Mouse (Mus musculus) brain, embryonic 14.5 days (tissue): ENCODE data around the gene Tnfsf14. TPM values are rescaled to one million over a fixed set of nuclear protein-coding genes. Genes with fewer than 3 reads are reported as not detected.
A peak's percentile ranks its signal among the peaks of the same experiment; 100 is the strongest.

ENCODE experiments used
- DNase-seq: peaks from one replicate; pipeline ENCODE4 v3.0.0-alpha.2; 2011; ENCODE audit warnings: low read depth
- CTCF ChIP-seq: fragments of 200-500 bp; IDR thresholded peaks from 2 replicates; pipeline ENCODE4 v1.5.1; 2012; ENCODE audit warnings: inconsistent platforms, mild to moderate bottlenecking, moderate library complexity, borderline replicate concordance; ENCODE audit not compliant: insufficient read depth, insufficient read length; ENCODE audit errors: extremely low read depth
- POLR2A ChIP-seq: fragments of 200-500 bp; IDR thresholded peaks from 2 replicates; pipeline ENCODE4 v1.6.1; 2012; ENCODE audit warnings: mild to moderate bottlenecking, inconsistent platforms, borderline replicate concordance; ENCODE audit not compliant: poor library complexity, insufficient read depth, insufficient read length, severe bottlenecking; ENCODE audit errors: extremely low read depth
- polyA plus RNA-seq: library from polyadenylated mRNA; depleted of rRNA; stranded (reverse); fragments of >200 nt; gene quantifications from 2 replicates; pipeline ENCODE4 v1.2.3, GENCODE M21; 2012

Tnfsf14 gene
- polyA plus RNA-seq, 1 experiment: 0.14 TPM

DNA sequence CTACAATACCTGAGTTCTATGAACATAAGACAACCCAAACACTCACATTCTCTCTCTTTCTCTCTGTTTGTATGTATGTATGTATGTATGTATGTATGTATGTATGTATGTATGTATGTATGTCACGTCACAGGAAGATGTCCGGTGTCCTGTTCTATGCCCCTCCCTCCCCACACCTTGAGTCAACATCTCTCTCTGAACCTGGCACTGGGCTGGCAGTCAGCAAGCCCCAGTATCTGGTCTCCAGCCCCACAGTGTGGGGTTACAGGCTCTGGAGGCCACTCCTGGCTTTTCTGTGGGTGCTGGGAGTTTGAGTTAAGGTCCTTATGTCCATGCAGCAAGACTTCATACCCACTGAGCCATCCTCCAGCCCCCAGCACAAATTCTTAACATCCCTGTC is 33.5 kb upstream of the Tnfsf14 start:
- no peak for TF ChIP-seq POLR2A
- no peak for TF ChIP-seq CTCF
- DNase-seq: no peak

DNA sequence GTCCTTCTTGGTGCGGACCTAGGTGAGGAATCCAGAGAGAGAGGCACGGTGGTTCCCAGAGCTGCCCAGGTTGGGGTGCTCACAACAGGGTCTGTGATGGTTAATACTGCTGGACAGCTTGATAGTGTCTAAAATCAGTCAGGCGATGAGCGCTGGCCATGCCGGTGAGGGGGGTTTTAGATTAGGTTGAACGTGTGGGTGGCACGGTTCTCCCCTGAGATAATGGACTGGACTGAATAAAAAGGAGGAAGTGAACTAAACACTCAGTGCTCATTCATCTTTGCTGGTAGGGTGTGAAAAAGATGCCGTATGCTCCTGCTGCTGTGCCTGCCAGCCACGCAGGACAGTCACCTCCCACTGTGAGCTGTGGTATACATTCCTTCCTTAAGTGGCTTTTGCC is 29.3 kb upstream of the Tnfsf14 start:
- no peak for TF ChIP-seq POLR2A
- TF ChIP-seq CTCF: no peak
- no peak for DNase-seq

- TF ChIP-seq CTCF (no peak), POLR2A (no peak)
- DNase-seq: no peak
Measured at GRCm38 (mm10) chr17:57221911-57222310, 27.9 kb upstream of the Tnfsf14 start.

- DNase-seq: peak; percentile 22
- TF ChIP-seq CTCF (peak; percentile 47; the same call in 1 of the 2 replicates), POLR2A (no peak)
Measured at GRCm38 (mm10) chr17:57219884-57220207, 25.9 kb upstream of the Tnfsf14 start.

DNA sequence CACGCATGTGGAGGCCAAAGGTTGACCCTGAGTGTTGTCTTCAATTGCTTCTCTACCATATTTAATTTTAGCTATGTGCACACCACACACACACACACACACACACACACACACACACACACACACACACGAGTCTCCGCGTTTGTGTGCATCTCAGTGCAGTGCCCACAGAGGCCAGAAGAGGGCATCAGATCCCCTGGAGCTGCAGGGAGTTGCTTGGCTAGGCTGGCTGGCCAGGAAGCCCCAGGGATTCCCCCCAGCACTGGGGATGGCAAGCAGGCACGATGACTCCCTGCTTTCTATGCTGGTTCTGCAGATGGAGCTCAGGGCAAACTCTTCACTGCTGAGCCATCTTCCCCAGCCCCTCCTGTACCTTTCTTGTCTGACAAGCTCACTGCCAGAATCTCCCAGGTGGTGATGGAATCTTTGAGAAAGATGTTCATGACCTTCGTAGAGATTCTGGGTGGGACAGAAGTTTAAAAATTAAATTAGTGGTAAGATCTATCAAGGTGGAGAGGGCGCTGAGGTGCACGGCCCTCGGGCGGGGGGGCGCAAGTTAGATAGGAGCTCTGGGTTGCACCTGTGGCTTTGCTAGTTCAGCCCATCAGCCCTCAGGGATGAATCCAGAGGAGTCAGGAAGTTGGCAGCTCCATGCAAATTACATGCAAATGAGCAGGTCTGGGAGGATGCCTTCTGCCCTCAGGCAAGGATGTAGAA is 25.3 kb upstream of the Tnfsf14 start:
- DNase-seq: peak; percentile 62
- TF ChIP-seq CTCF: peak; percentile 69
- no peak for TF ChIP-seq POLR2A

DNA sequence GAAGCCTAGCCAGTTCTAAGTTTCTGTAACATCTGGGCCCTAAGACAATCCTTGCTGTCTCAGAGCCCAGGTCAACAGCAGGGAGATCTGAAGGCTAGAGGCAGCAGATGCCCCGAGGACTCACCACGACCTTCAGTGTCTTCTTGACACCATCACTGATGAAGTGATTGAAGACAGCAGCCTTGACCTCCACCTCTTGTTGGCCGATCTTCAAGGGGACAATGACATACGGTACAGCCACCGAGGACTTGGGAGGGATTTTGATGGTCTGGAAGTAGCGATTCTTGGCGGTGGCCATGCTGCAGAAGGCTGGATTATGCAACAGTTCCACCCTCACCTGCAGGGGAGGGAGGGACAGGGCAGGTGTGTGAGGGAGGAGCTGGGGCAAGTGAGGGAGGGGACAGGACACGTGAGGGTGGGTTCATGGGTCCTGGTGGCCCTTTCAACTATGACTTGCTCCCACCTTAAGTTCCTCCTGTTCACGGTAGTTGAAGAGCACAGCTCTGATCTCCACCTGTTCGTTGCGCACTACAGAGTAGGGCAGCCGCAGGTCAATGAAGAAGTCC is 24.4 kb upstream of the Tnfsf14 start:
- no peak for DNase-seq
- TF ChIP-seq CTCF: no peak
- no peak for TF ChIP-seq POLR2A

DNA sequence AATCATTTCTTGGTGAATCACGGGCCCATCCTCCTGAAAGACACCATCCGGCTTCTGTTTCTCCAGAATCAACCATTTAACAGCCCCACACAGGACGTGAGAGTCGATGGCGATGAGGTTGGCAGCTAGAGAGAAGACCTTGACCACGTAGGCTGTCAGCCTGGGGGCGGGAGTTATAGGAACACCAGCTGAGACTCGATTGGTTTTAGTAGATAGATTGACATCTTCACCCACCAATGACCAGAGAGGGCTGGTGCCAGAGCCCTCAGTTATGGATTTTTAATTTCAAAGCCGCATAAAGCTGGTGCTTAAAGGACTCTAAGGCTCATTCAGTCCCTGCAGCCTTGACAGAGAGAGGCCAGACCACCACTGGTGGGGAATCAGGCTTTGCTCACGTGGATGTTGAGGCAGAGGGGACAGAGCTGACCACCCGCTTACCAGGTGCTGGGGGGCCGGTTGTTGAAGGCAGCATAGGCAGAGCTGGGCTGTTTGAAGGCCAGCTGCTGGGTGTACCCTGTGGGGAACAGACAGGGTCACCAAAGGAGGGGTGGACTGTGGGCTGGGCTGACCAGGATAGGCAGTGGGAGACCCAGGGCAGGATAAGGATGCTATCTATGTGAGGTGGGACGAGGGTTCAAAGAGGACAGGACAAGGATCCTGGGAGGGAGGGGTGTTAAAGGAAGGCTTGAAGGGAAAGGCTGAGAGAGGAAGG is 20.9 kb upstream of the Tnfsf14 start:
- TF ChIP-seq POLR2A (no peak), CTCF (no peak)
- peak; percentile 82 for DNase-seq

DNA sequence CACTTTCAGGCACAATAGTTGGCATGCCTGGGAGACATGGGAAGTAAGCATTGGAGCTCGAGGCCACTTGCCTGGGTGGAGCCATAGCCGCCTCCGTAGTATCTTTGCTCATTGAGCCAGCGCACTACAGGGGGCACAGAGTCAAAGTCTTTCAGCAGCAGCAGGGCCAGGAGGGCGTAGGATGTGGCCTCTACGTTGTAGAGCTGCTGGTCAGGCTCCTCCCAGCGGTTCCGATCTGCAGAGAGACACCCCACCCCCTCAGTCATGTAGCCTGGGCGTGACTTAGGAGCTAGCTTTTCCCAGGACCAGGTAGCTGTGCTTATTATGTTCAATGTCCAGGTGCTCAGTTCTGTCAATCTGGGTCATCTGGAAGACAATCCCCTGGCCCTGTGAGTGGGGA is 17.5 kb upstream of the Tnfsf14 start:
- DNase-seq: no peak
- TF ChIP-seq POLR2A: no peak
- TF ChIP-seq CTCF: no peak

DNA sequence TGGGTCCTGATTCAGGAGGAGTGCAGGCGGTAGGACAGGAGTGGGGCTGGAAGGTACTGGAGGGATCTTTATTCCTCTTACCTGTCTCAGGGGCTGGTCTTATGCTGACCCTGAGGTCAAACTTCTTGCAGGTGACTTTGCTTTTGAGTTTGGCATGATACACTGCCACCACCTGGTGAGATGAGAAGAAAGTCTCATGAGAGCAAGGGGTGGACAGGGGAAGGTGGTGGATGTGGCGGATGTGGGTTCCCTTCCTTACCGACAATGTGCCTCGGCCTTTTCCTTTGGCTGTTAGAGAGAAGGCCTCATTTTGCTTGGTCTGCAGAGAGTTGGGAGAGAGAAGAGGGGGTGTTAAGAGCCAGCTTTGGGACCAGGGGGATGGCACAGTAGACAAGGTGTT is 15.4 kb upstream of the Tnfsf14 start:
- DNase-seq: no peak
- TF ChIP-seq POLR2A (no peak), CTCF (no peak)

GRCm38 (mm10) chr17:57207938-57208337 is 14.0 kb upstream of the Tnfsf14 start:
- no peak for DNase-seq
- TF ChIP-seq POLR2A: no peak
- no peak for TF ChIP-seq CTCF

DNA sequence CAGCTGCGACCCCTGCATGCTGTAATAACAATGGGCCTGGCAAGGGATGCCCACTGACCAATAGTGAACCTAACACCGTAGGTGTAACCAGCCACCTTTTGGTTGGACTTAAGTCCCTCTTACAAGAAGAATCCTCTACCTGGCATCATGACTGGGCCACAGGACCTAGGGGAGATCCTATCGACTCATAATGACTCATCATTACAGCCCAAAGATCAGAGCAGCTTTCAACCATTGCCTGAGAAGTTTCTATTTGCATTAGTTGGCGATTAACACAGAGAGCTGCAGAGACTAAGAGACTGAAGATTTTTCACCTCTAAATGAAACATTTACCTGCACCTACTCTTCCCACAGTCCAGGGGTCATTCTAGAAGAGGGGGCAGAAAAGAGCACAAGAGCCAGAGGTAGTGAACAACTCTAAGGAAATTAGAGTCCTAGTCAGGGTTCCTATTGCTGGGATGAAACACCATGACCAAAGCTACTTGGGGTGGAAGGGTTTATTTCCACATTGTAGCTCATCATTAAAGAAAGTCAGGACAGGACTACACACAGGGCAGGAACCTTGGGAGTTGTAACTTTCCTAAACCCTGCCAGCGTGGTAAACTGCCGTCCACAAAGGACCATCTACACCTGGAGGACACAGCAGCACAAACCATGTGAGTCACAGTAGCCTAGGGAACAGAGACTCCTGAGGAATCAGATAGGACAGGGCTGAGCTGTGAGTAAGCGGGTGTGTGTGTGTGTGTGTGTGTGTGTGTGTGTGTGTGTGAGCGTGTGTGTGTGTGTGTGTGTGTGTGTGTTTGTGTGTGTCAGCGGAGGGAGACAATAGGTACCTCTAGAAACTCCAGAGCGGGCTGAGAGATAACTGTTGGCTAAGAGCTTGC is 8.1 kb upstream of the Tnfsf14 start:
- no peak for DNase-seq
- TF ChIP-seq POLR2A: no peak
- TF ChIP-seq CTCF: no peak

- no peak for DNase-seq
- TF ChIP-seq POLR2A (no peak), CTCF (no peak)
Measured at GRCm38 (mm10) chr17:57198252-57198651, 4.3 kb upstream of the Tnfsf14 start.
